Mouse (Mus musculus) liver, embryonic 14.5 days (tissue): ENCODE data around the gene Map2k1. TPM values are rescaled to one million over a fixed set of nuclear protein-coding genes. Genes with fewer than 3 reads are reported as not detected.

Experiments used
- ATAC-seq: fragments of 200-750 bp; cut with Nextera tagmentation; 2 replicates; pipeline ENCODE4 v1.8.0; 2017; ENCODE audit warnings: moderate number of reproducible peaks, mild to moderate bottlenecking, moderate library complexity; ENCODE audit not compliant: insufficient read depth
- DNase-seq, 3 experiments: peaks; one replicate each; pipeline ENCODE4 v3.0.0-alpha.2; 2012 to 2013; ENCODE audit warnings: low read depth in 3 of 3, low spot score in 3 of 3
- H3K27ac ChIP-seq: fragments of 300-500 bp; sonication (generic); 2 replicates; pipeline ENCODE4 v1.5.1; 2014; ENCODE audit warnings: moderate library complexity, mild to moderate bottlenecking, control low read depth, inconsistent platforms
- H3K27me3 ChIP-seq: fragments of 300-500 bp; sonication (generic); 2 replicates; pipeline ENCODE4 v1.6.1; 2014; ENCODE audit warnings: mild to moderate bottlenecking, low read length, moderate library complexity; ENCODE audit not compliant: control insufficient read depth, insufficient read depth
- H3K36me3 ChIP-seq: fragments of 300-500 bp; sonication (generic); replicated peaks from 2 replicates; pipeline ENCODE4 v1.6.1; 2014; ENCODE audit warnings: low read depth; ENCODE audit not compliant: control insufficient read depth, insufficient read depth
- H3K4me1 ChIP-seq, 2 experiments: fragments of 200-500 bp in 1 of 2; fragments of 300-500 bp in 1 of 2; sonication (generic) in 1 of 2; replicated peaks; 2 replicates each; pipeline ENCODE4 v1.6.1; 2012 to 2014; ENCODE audit warnings: antibody characterized with exemption in 1 of 2, inconsistent platforms in 1 of 2, low read length in 1 of 2; ENCODE audit not compliant: control insufficient read depth in 2 of 2, insufficient read depth in 2 of 2
- H3K4me2 ChIP-seq: fragments of 300-500 bp; sonication (generic); 2 replicates; pipeline ENCODE4 v1.6.1; 2014; ENCODE audit warnings: low read depth, mild to moderate bottlenecking, control low read depth, moderate library complexity
- H3K4me3 ChIP-seq, 2 experiments: fragments of 200-500 bp in 1 of 2; fragments of 300-500 bp in 1 of 2; sonication (generic) in 1 of 2; 2 replicates each; pipeline ENCODE4 v1.5.1; 2012 to 2014; ENCODE audit warnings: low read depth in 2 of 2, low read length in 2 of 2, mild to moderate bottlenecking in 2 of 2, control low read depth in 1 of 2, inconsistent platforms in 1 of 2, moderate library complexity in 1 of 2; ENCODE audit not compliant: insufficient read depth in 1 of 2
- H3K9ac ChIP-seq: fragments of 300-500 bp; sonication (generic); replicated peaks from 2 replicates; pipeline ENCODE4 v1.6.1; 2014; ENCODE audit warnings: mild to moderate bottlenecking, control low read depth, moderate library complexity
- H3K9me3 ChIP-seq: fragments of 300-500 bp; sonication (generic); 2 replicates; pipeline ENCODE4 v1.6.1; 2016; ENCODE audit warnings: low read length, mixed read lengths; ENCODE audit not compliant: control insufficient read depth
- CTCF ChIP-seq: IDR thresholded peaks from 2 replicates; pipeline ENCODE4 v1.5.1; 2016; ENCODE audit warnings: antibody characterized with exemption, low read depth, control low read depth
- EP300 ChIP-seq: IDR thresholded peaks from 2 replicates; pipeline ENCODE4 v1.6.1; 2016; ENCODE audit warnings: antibody characterized with exemption, low read depth
- WGBS: fragments of 180-500 bp; shearing (Covaris S2); extraction: QIAGEN DNeasy Blood & Tissue Kit; methylation state at CpG from one replicate; pipeline ENCODE4 v1.1.7; 2014; ENCODE audit not compliant: insufficient replicate concordance; 5-methylcytosine and 5-hydroxymethylcytosine counted together
- polyA plus RNA-seq, 2 experiments: library from polyadenylated mRNA; depleted of rRNA in 1 of 2; stranded (reverse) in 1 of 2; unstranded in 1 of 2; fragments of >200 nt; fragmentation: Nextera tagmentation in 1 of 2; extraction: Ambion mirVana in 1 of 2; gene quantifications; 2 replicates each; pipeline versions ENCODE4 v1.2.1 to v1.2.3; 2012 to 2014

Map2k1 gene
- polyA plus RNA-seq, 2 experiments: 13.5 to 25.7 TPM

- no peak for DNase-seq
- Histone ChIP-seq H3K36me3 (no peaks in the 10 kb centered on the region), H3K4me1 (no peaks in the 10 kb centered on the region; a peak in 1 of 4 replicates), H3K27me3 (no peaks in the 10 kb centered on the region), H3K9ac (no peak overlapping the region), H3K4me2 (no peak overlapping the region), H3K9me3 (no peaks in the 10 kb centered on the region), H3K27ac (no peak overlapping the region), H3K4me3 (no peak overlapping the region)
- TF ChIP-seq EP300 (no peak), CTCF (no peak)
- 75% methylated on average over 9 of the region's 9 CpGs for WGBS
- ATAC-seq: no peak
Measured at GRCm38 (mm10) chr9:64232257-64232957, 21.0 kb downstream of the Map2k1 start.

GRCm38 (mm10) chr9:64231674-64232073, 21.8 kb downstream of the Map2k1 start:
- Histone ChIP-seq H3K9ac (no peak overlapping the region), H3K27ac (no peak overlapping the region), H3K9me3 (no peaks in the 10 kb centered on the region), H3K4me2 (no peak overlapping the region), H3K4me3 (no peak overlapping the region), H3K4me1 (no peaks in the 10 kb centered on the region; a peak in 1 of 4 replicates), H3K36me3 (no peaks in the 10 kb centered on the region), H3K27me3 (no peaks in the 10 kb centered on the region)
- ATAC-seq: no peak
- 71% methylated on average over 3 of the region's 3 CpGs for WGBS
- TF ChIP-seq EP300: no peak
- no peak for DNase-seq

DNA sequence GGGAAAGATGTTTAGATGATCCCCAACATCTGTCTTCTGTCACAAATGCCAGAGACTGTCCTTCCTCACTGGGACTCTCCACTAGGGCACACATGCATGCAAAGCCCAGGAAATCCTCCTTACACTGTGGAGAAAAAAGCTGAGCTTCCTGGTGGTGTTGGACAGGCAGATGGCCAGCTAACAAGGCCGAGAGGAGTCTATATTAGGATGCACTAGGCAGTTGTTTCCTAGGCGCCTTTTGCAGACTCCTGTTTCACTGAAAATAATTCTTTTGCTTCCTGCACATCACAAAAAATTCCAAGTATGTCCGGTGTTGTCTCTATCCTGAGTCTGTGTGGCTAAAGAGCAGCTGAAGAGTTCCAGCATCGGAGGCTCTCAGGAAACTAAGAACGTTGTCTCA, 22.3 kb downstream of the Map2k1 start:
- DNase-seq: no peak
- Histone ChIP-seq H3K9ac (no peak overlapping the region), H3K4me1 (peaks cover 0 to under 1% of the 10 kb centered on the region in 2 experiments; a peak in 1 of 4 replicates), H3K4me2 (no peak overlapping the region), H3K27me3 (no peaks in the 10 kb centered on the region), H3K4me3 (no peak overlapping the region), H3K36me3 (no peaks in the 10 kb centered on the region), H3K27ac (no peak overlapping the region), H3K9me3 (no peaks in the 10 kb centered on the region)
- TF ChIP-seq CTCF (no peak), EP300 (no peak)
- no peak for ATAC-seq
- 62% methylated on average over 5 of the region's 5 CpGs for WGBS

- Histone ChIP-seq H3K9me3 (no peaks in the 10 kb centered on the region), H3K27ac (no peak overlapping the region), H3K27me3 (no peaks in the 10 kb centered on the region), H3K4me2 (no peak overlapping the region), H3K4me3 (no peak overlapping the region), H3K4me1 (peaks cover 0 to 2% of the 10 kb centered on the region in 2 experiments; a peak in 2 of 4 replicates), H3K36me3 (no peaks in the 10 kb centered on the region), H3K9ac (no peak overlapping the region)
- DNase-seq (no peak), ATAC-seq (no peak)
- no peak for TF ChIP-seq EP300
- no peak for TF ChIP-seq CTCF
Measured at GRCm38 (mm10) chr9:64228972-64229371, 24.5 kb downstream of the Map2k1 start.

DNA sequence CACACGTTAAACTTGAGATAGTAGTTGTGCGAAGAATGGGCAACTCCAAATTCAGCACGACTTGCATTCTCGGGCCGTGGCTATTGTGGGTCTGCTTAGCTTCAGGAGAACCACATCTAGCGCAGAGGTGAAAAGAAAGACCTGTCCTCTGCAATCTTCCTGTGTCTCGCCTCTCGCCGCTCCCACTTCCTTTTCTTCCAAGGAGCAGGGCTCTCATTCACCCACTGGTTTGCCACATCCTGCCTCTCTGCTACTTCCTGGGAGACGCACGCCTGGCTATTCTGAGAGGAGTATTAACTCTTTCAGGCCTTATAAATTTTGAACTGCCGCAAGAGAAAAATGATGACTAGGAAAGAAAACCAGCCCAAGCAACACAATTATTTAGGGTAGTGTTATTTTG, 25.7 kb downstream of the Map2k1 start:
- 26% methylated on average over 12 of the region's 12 CpGs for WGBS
- H3K4me1 ChIP-seq: peaks cover 0 to 2% of the 10 kb centered on the region in 2 experiments; a peak in 2 of 4 replicates
- no peaks in the 10 kb centered on the region for H3K9me3 ChIP-seq
- ATAC-seq (no peak), DNase-seq (no peak)
- peak overlapping the region; percentile 6 for H3K4me2 ChIP-seq
- no peak overlapping the region for H3K27ac ChIP-seq
- no peaks in the 10 kb centered on the region for H3K36me3 ChIP-seq
- no peak overlapping the region for H3K4me3 ChIP-seq
- H3K27me3 ChIP-seq: no peaks in the 10 kb centered on the region
- TF ChIP-seq EP300 (no peak), CTCF (no peak)
- no peak overlapping the region for H3K9ac ChIP-seq
